Mouse (Mus musculus): ENCODE results near the gene Rcvrn. TPM values are rescaled to one million over a fixed set of nuclear protein-coding genes. Genes with fewer than 3 reads are reported as not detected.

Rcvrn gene
- polyA plus RNA-seq, 1 experiment from 2014 or later, result not detected

- Histone ChIP-seq H3K27me3 (ENCODE audit: control insufficient read depth, insufficient read depth, low read length) (no peaks in the 10 kb centered on the region), H3K27ac (ENCODE audit: low read depth, low read length) (no peak overlapping the region), H3K36me3 (ENCODE audit: control insufficient read depth, insufficient read depth, low read length) (no peaks in the 10 kb centered on the region), H3K4me3 (ENCODE audit: low read length) (no peak overlapping the region), H3K4me2 (replicated peaks; ENCODE audit: low read depth, low read length) (no peak overlapping the region), H3K4me1 (ENCODE audit: control insufficient read depth, insufficient read depth, low read length) (no peaks in the 10 kb centered on the region), H3K9me3 (ENCODE audit: control insufficient read depth, low read length) (no peaks in the 10 kb centered on the region), H3K9ac (ENCODE audit: low read depth, low read length) (no peak overlapping the region)
- WGBS, result 84% methylated on average over 2 of the region's 2 CpGs
- ATAC-seq (ENCODE audit: low FRiP score, low TSS enrichment), result no peak
Measured at GRCm38 (mm10) chr11:67686109-67686508, 9.0 kb upstream of the Rcvrn start.

- 87% methylated on average over 4 of the region's 4 CpGs for WGBS
- no peaks in the 10 kb centered on the region for H3K9me3 ChIP-seq (ENCODE audit: control insufficient read depth, low read length)
- no peaks in the 10 kb centered on the region for H3K27me3 ChIP-seq (ENCODE audit: control insufficient read depth, insufficient read depth, low read length)
- H3K4me2 ChIP-seq (replicated peaks; ENCODE audit: low read depth, low read length), result no peak overlapping the region
- H3K4me1 ChIP-seq (ENCODE audit: control insufficient read depth, insufficient read depth, low read length), result no peaks in the 10 kb centered on the region
- no peaks in the 10 kb centered on the region for H3K36me3 ChIP-seq (ENCODE audit: control insufficient read depth, insufficient read depth, low read length)
- H3K4me3 ChIP-seq (ENCODE audit: low read length), result no peak overlapping the region
- no peak for ATAC-seq (ENCODE audit: low FRiP score, low TSS enrichment)
- H3K9ac ChIP-seq (ENCODE audit: low read depth, low read length), result no peak overlapping the region
- no peak overlapping the region for H3K27ac ChIP-seq (ENCODE audit: low read depth, low read length)
Measured at GRCm38 (mm10) chr11:67712976-67713375, 17.9 kb downstream of the Rcvrn start.

GRCm38 (mm10) chr11:67715382-67715781 lies 20.3 kb downstream of the Rcvrn start:
- WGBS, result 89% methylated on average over 4 of the region's 4 CpGs
- Histone ChIP-seq H3K27me3 (ENCODE audit: control insufficient read depth, insufficient read depth, low read length) (no peaks in the 10 kb centered on the region), H3K27ac (ENCODE audit: low read depth, low read length) (no peak overlapping the region), H3K4me3 (ENCODE audit: low read length) (no peak overlapping the region), H3K9ac (ENCODE audit: low read depth, low read length) (no peak overlapping the region), H3K4me1 (ENCODE audit: control insufficient read depth, insufficient read depth, low read length) (no peaks in the 10 kb centered on the region), H3K9me3 (ENCODE audit: control insufficient read depth, low read length) (no peaks in the 10 kb centered on the region), H3K4me2 (replicated peaks; ENCODE audit: low read depth, low read length) (no peak overlapping the region), H3K36me3 (ENCODE audit: control insufficient read depth, insufficient read depth, low read length) (no peaks in the 10 kb centered on the region)
- no peak for ATAC-seq (ENCODE audit: low FRiP score, low TSS enrichment)

- Histone ChIP-seq H3K4me1 (ENCODE audit: control insufficient read depth, insufficient read depth, low read length) (no peaks in the 10 kb centered on the region), H3K27me3 (ENCODE audit: control insufficient read depth, insufficient read depth, low read length) (no peaks in the 10 kb centered on the region), H3K36me3 (ENCODE audit: control insufficient read depth, insufficient read depth, low read length) (no peaks in the 10 kb centered on the region), H3K4me2 (replicated peaks; ENCODE audit: low read depth, low read length) (no peak overlapping the region), H3K9ac (ENCODE audit: low read depth, low read length) (no peak overlapping the region), H3K9me3 (ENCODE audit: control insufficient read depth, low read length) (no peaks in the 10 kb centered on the region), H3K27ac (ENCODE audit: low read depth, low read length) (no peak overlapping the region), H3K4me3 (ENCODE audit: low read length) (no peak overlapping the region)
- 92% methylated on average over 5 of the region's 5 CpGs for WGBS
- no peak for ATAC-seq (ENCODE audit: low FRiP score, low TSS enrichment)
Measured at GRCm38 (mm10) chr11:67721485-67721884, 26.4 kb downstream of the Rcvrn start.

GRCm38 (mm10) chr11:67722399-67723156 lies 27.5 kb downstream of the Rcvrn start:
- no peak for ATAC-seq (ENCODE audit: low FRiP score, low TSS enrichment)
- H3K4me2 ChIP-seq (replicated peaks; ENCODE audit: low read depth, low read length), result no peak overlapping the region
- no peak overlapping the region for H3K27ac ChIP-seq (ENCODE audit: low read depth, low read length)
- H3K27me3 ChIP-seq (ENCODE audit: control insufficient read depth, insufficient read depth, low read length), result no peaks in the 10 kb centered on the region
- H3K36me3 ChIP-seq (ENCODE audit: control insufficient read depth, insufficient read depth, low read length), result no peaks in the 10 kb centered on the region
- H3K9me3 ChIP-seq (ENCODE audit: control insufficient read depth, low read length), result no peaks in the 10 kb centered on the region
- H3K4me3 ChIP-seq (ENCODE audit: low read length), result no peak overlapping the region
- no peaks in the 10 kb centered on the region for H3K4me1 ChIP-seq (ENCODE audit: control insufficient read depth, insufficient read depth, low read length)
- H3K9ac ChIP-seq (ENCODE audit: low read depth, low read length), result no peak overlapping the region
- 42% methylated on average over 7 of the region's 7 CpGs for WGBS

GRCm38 (mm10) chr11:67723231-67724013 lies 28.3 kb downstream of the Rcvrn start:
- H3K9ac ChIP-seq (ENCODE audit: low read depth, low read length), result no peak overlapping the region
- WGBS, result 77% methylated on average over 8 of the region's 8 CpGs
- H3K4me3 ChIP-seq (ENCODE audit: low read length), result no peak overlapping the region
- ATAC-seq (ENCODE audit: low FRiP score, low TSS enrichment), result no peak
- H3K4me1 ChIP-seq (ENCODE audit: control insufficient read depth, insufficient read depth, low read length), result no peaks in the 10 kb centered on the region
- no peak overlapping the region for H3K4me2 ChIP-seq (replicated peaks; ENCODE audit: low read depth, low read length)
- H3K27ac ChIP-seq (ENCODE audit: low read depth, low read length), result no peak overlapping the region
- H3K27me3 ChIP-seq (ENCODE audit: control insufficient read depth, insufficient read depth, low read length), result no peaks in the 10 kb centered on the region
- no peaks in the 10 kb centered on the region for H3K9me3 ChIP-seq (ENCODE audit: control insufficient read depth, low read length)
- H3K36me3 ChIP-seq (ENCODE audit: control insufficient read depth, insufficient read depth, low read length), result no peaks in the 10 kb centered on the region

- no peaks in the 10 kb centered on the region for H3K27me3 ChIP-seq (ENCODE audit: control insufficient read depth, insufficient read depth, low read length)
- H3K9ac ChIP-seq (ENCODE audit: low read depth, low read length), result no peak overlapping the region
- no peaks in the 10 kb centered on the region for H3K9me3 ChIP-seq (ENCODE audit: control insufficient read depth, low read length)
- no peak overlapping the region for H3K4me3 ChIP-seq (ENCODE audit: low read length)
- H3K4me2 ChIP-seq (replicated peaks; ENCODE audit: low read depth, low read length), result no peak overlapping the region
- WGBS, result 84% methylated on average over 6 of the region's 6 CpGs
- ATAC-seq (ENCODE audit: low FRiP score, low TSS enrichment), result no peak
- H3K4me1 ChIP-seq (ENCODE audit: control insufficient read depth, insufficient read depth, low read length), result no peaks in the 10 kb centered on the region
- no peak overlapping the region for H3K27ac ChIP-seq (ENCODE audit: low read depth, low read length)
- H3K36me3 ChIP-seq (ENCODE audit: control insufficient read depth, insufficient read depth, low read length), result no peaks in the 10 kb centered on the region
Measured at GRCm38 (mm10) chr11:67727095-67727494, 32.0 kb downstream of the Rcvrn start.

GRCm38 (mm10) chr11:67728726-67729125 lies 33.6 kb downstream of the Rcvrn start:
- H3K9me3 ChIP-seq (ENCODE audit: control insufficient read depth, low read length), result no peaks in the 10 kb centered on the region
- no peak overlapping the region for H3K27ac ChIP-seq (ENCODE audit: low read depth, low read length)
- H3K4me1 ChIP-seq (ENCODE audit: control insufficient read depth, insufficient read depth, low read length), result no peaks in the 10 kb centered on the region
- H3K4me2 ChIP-seq (replicated peaks; ENCODE audit: low read depth, low read length), result no peak overlapping the region
- ATAC-seq (ENCODE audit: low FRiP score, low TSS enrichment), result no peak
- no peak overlapping the region for H3K9ac ChIP-seq (ENCODE audit: low read depth, low read length)
- no peaks in the 10 kb centered on the region for H3K36me3 ChIP-seq (ENCODE audit: control insufficient read depth, insufficient read depth, low read length)
- no peak overlapping the region for H3K4me3 ChIP-seq (ENCODE audit: low read length)
- no peaks in the 10 kb centered on the region for H3K27me3 ChIP-seq (ENCODE audit: control insufficient read depth, insufficient read depth, low read length)

- Histone ChIP-seq H3K4me3 (ENCODE audit: low read length) (no peak overlapping the region), H3K9me3 (ENCODE audit: control insufficient read depth, low read length) (no peaks in the 10 kb centered on the region), H3K27ac (ENCODE audit: low read depth, low read length) (no peak overlapping the region), H3K4me2 (replicated peaks; ENCODE audit: low read depth, low read length) (no peak overlapping the region), H3K36me3 (ENCODE audit: control insufficient read depth, insufficient read depth, low read length) (no peaks in the 10 kb centered on the region), H3K9ac (ENCODE audit: low read depth, low read length) (no peak overlapping the region), H3K4me1 (ENCODE audit: control insufficient read depth, insufficient read depth, low read length) (no peaks in the 10 kb centered on the region), H3K27me3 (ENCODE audit: control insufficient read depth, insufficient read depth, low read length) (no peaks in the 10 kb centered on the region)
- no peak for ATAC-seq (ENCODE audit: low FRiP score, low TSS enrichment)
- WGBS, result 94% methylated on average over 2 of the region's 2 CpGs
Measured at GRCm38 (mm10) chr11:67731056-67731455, 35.9 kb downstream of the Rcvrn start.
